Mouse (Mus musculus): ENCODE measurements at regions not wholly inside any gene's neighbourhood (a gene's known extent, or its start where the extent isn't known, plus 50 kb on each side); places are given as distances from the start of the nearest gene placed in this dataset.

- Histone ChIP-seq H3K4me3 (ENCODE audit: control insufficient read depth in 1 of 2, insufficient read depth in 1 of 2, low read depth in 2 of 2, low read length in 2 of 2) (no peak overlapping the region), H3K36me3 (ENCODE audit: control insufficient read depth in 1 of 2, insufficient read depth in 2 of 2, low read length in 2 of 2) (peaks cover 0 to 6% of the 10 kb centered on the region in 2 experiments; a peak in 2 of 4 replicates), H3K9ac (ENCODE audit: control insufficient read depth, low read depth, low read length, poor library complexity, severe bottlenecking) (no peak overlapping the region), H3K79me2 (ENCODE audit: control insufficient read depth, insufficient read depth, low read length, poor library complexity) (no peaks in the 10 kb centered on the region), H3K27ac (ENCODE audit: control insufficient read depth, low read depth, low read length) (no peak overlapping the region), H3K27me3 (ENCODE audit: control insufficient read depth in 1 of 2, insufficient read depth in 2 of 2, low read length in 2 of 2) (no peaks in the 10 kb centered on the region), H3K9me3 (replicated peaks; ENCODE audit: insufficient read depth, low read length) (no peaks in the 10 kb centered on the region), H3K4me1 (ENCODE audit: control insufficient read depth in 1 of 2, insufficient read depth in 2 of 2, low read length in 2 of 2) (peaks cover 3 to 15% of the 10 kb centered on the region in 2 experiments; a peak in 3 of 4 replicates)
- TF ChIP-seq GATA1 (IDR thresholded peaks at IDR 0.05; ENCODE audit: low read depth, low read length) (no peak), RAD21 (IDR thresholded peaks at IDR 0.05; ENCODE audit: low read depth, low read length) (no peak), SIN3A (IDR thresholded peaks at IDR 0.05; ENCODE audit: low read length) (no peak), HCFC1 (IDR thresholded peaks at IDR 0.05; ENCODE audit: low read depth, low read length) (no peak), POLR2A (IDR thresholded peaks at IDR 0.05; ENCODE audit: control insufficient read depth in 1 of 2, insufficient read depth in 1 of 2, low read depth in 1 of 2, low read length in 2 of 2, poor library complexity in 1 of 2) (no peak), ZMIZ1 (IDR thresholded peaks at IDR 0.05; ENCODE audit: low read depth, low read length) (no peak), RCOR1 (IDR thresholded peaks at IDR 0.05; ENCODE audit: low read depth, low read length) (no peak), USF2 (IDR thresholded peaks at IDR 0.05; ENCODE audit: borderline replicate concordance in 1 of 2, insufficient read depth in 1 of 2, low read depth in 1 of 2, low read length in 2 of 2) (no peak), MEF2A (IDR thresholded peaks at IDR 0.05; ENCODE audit: extremely low read depth, insufficient replicate concordance, low read depth, low read length, poor library complexity, severe bottlenecking) (no peak), E2F4 (IDR thresholded peaks at IDR 0.05; ENCODE audit: borderline replicate concordance, low read depth, low read length) (no peak), ZNF384 (IDR thresholded peaks at IDR 0.05; ENCODE audit: low read depth, low read length) (no peak), UBTF (IDR thresholded peaks at IDR 0.05; ENCODE audit: borderline replicate concordance, insufficient read depth, low read depth, low read length) (no peak), MAFK (IDR thresholded peaks at IDR 0.05; ENCODE audit: borderline replicate concordance, low read depth, low read length) (no peak), EP300 (IDR thresholded peaks at IDR 0.05; ENCODE audit: low read depth in 1 of 2, low read length in 2 of 2) (no peak)
- no peak for DNase-seq (ENCODE audit: low read depth, low spot score)
Measured at GRCm38 (mm10) chr1:35811380-35811779, 256.8 kb upstream of the Hs6st1 start.

GRCm38 (mm10) chr1:35811795-35812194 is 256.4 kb upstream of the Hs6st1 start:
- no peak for DNase-seq (ENCODE audit: low read depth, low spot score)
- no peak overlapping the region for H3K4me3 ChIP-seq (ENCODE audit: control insufficient read depth in 1 of 2, insufficient read depth in 1 of 2, low read depth in 2 of 2, low read length in 2 of 2)
- H3K36me3 ChIP-seq (ENCODE audit: control insufficient read depth in 1 of 2, insufficient read depth in 2 of 2, low read length in 2 of 2), result peaks cover 0 to 6% of the 10 kb centered on the region in 2 experiments; a peak in 2 of 4 replicates
- H3K9ac ChIP-seq (ENCODE audit: control insufficient read depth, low read depth, low read length, poor library complexity, severe bottlenecking), result no peak overlapping the region
- H3K27me3 ChIP-seq (ENCODE audit: control insufficient read depth in 1 of 2, insufficient read depth in 2 of 2, low read length in 2 of 2), result no peaks in the 10 kb centered on the region
- TF ChIP-seq POLR2AphosphoS2 (IDR thresholded peaks at IDR 0.05; ENCODE audit: low read length), result no peak
- no peaks in the 10 kb centered on the region for H3K9me3 ChIP-seq (replicated peaks; ENCODE audit: insufficient read depth, low read length)
- no peak overlapping the region for H3K27ac ChIP-seq (ENCODE audit: control insufficient read depth, low read depth, low read length)
- no peaks in the 10 kb centered on the region for H3K79me2 ChIP-seq (ENCODE audit: control insufficient read depth, insufficient read depth, low read length, poor library complexity)
- H3K4me1 ChIP-seq (ENCODE audit: control insufficient read depth in 1 of 2, insufficient read depth in 2 of 2, low read length in 2 of 2), result peaks cover 3 to 15% of the 10 kb centered on the region in 2 experiments; a peak in 3 of 4 replicates
